Mouse (Mus musculus) hindbrain, embryonic 10.5 days (tissue): ENCODE measurements around the gene Pgrmc2. TPM values are rescaled to one million over a fixed set of nuclear protein-coding genes. Genes with fewer than 3 reads are reported as not detected.
A peak's percentile ranks its signal among the peaks of the same experiment; 100 is the strongest.

ENCODE experiments used
- DNase-seq: peaks from one replicate; pipeline ENCODE4 v3.0.0-alpha.2; 2017; ENCODE audit warnings: low spot score
- H3K27ac ChIP-seq: fragments of 300-500 bp; sonication (generic); 2 replicates; pipeline ENCODE4 v1.5.1; 2016; ENCODE audit warnings: mild to moderate bottlenecking, moderate library complexity
- H3K27me3 ChIP-seq: fragments of 300-500 bp; sonication (generic); 2 replicates; pipeline ENCODE4 v1.6.1; 2016; ENCODE audit warnings: mild to moderate bottlenecking; ENCODE audit not compliant: poor library complexity, insufficient read depth, severe bottlenecking
- H3K36me3 ChIP-seq: fragments of 300-500 bp; sonication (generic); 2 replicates; pipeline ENCODE4 v1.6.1; 2016; ENCODE audit warnings: mild to moderate bottlenecking, moderate library complexity
- H3K4me1 ChIP-seq: fragments of 300-500 bp; sonication (generic); replicated peaks from 2 replicates; pipeline ENCODE4 v1.6.1; 2016; ENCODE audit warnings: mild to moderate bottlenecking
- H3K4me3 ChIP-seq: fragments of 300-500 bp; sonication (generic); 2 replicates; pipeline ENCODE4 v1.5.1; 2016; ENCODE audit warnings: mild to moderate bottlenecking, moderate library complexity
- H3K9me3 ChIP-seq: fragments of 300-500 bp; sonication (generic); 2 replicates; pipeline ENCODE4 v1.6.1; 2016; ENCODE audit warnings: mild to moderate bottlenecking, moderate library complexity
- WGBS: fragments of 180-500 bp; shearing (Covaris S2); methylation state at CpG from one replicate; pipeline ENCODE4 v1.1.7; 2016; 5-methylcytosine and 5-hydroxymethylcytosine counted together
- polyA plus RNA-seq: library from polyadenylated mRNA; unstranded; fragments of >200 nt; fragmentation: Nextera tagmentation; extraction: Ambion mirVana; gene quantifications from 2 replicates; pipeline ENCODE4 v1.2.1, GENCODE M21; 2016

Gene Pgrmc2
- 29.8 and 32.5 TPM in 2 replicates for polyA plus RNA-seq

DNA sequence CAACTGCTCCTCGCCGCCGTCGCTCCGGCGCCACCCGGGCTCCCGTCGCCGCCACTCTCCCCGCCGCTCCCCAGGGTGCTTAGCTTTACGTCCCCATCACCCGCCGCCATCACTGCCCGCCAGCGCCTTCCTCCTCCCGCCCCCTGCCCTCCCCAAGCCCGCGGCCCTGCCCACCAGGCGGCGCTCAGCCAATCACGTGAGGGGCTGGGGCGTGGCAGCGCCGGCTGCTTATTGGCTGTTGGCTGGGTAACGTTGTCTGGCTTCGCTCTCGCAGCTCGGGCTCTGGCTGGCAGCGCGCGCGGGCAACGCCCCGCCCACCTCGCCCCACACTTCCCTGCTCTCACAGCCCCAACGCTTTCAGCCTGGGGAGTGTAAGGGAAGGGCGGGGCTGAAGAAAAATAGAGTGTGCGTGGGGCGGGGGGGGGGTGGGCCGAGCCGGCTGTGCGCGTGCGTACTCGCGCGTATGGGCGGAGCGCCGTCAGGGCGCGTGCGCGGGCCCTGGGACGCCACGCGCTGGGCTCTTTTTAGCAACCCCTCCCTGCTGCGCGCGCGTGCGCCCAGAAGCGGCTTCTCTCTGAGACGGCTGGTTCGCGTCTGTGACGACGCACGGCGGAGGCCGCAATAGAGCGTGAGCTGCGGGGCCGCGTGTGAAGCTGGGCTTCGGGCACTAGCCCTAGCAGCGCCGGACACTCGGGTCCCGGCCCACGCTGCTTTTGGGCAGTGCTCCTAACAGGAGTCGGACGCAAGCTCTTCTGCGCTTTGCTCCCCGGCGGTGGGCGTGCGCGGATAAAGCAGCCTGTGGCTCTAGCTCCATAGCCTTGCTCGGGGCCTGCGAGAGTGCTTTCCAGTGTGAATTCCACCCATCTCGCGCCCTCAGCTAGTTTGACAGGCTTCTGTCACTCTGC lies at the start of gene Pgrmc2:
Gene Pgrmc2, minus strand, starts transcription at position 162 of the 905 bp plus-strand sequence.
- under 1% methylated on average over 95 of the region's 95 CpGs for WGBS

DNA sequence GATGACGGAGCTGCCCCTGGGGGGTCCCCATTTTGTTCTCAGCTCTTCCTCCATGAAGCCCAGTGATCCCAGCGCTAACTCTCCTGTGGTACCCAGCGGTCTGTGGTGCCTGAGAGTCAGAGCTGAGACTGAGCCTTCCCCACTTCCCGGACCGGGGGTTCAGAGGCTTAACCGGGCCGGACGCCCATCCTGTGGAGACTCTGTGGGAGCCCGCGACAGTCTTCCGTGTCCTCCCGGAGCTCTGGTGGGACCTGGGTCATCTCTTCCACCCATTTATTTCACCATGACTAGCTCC lies 41.1 kb upstream of the Pgrmc2 start:
- WGBS = 19% methylated on average over 12 of the region's 12 CpGs

More for the DNA sequence above, at the start of gene Pgrmc2:
- Histone ChIP-seq H3K4me1 (peaks cover 28% of the 10 kb centered on the region), H3K9me3 (no peaks in the 10 kb centered on the region), H3K27ac (peak within 1 kb of the TSS; percentile 94), H3K27me3 (no peaks in the 10 kb centered on the region), H3K4me3 (peak within 1 kb of the TSS; percentile 78), H3K36me3 (0 out of 2 replicates have a peak, but pooled peaks cover 3% of the 10 kb centered on the region)
- DNase-seq = peak; percentile 99

DNA sequence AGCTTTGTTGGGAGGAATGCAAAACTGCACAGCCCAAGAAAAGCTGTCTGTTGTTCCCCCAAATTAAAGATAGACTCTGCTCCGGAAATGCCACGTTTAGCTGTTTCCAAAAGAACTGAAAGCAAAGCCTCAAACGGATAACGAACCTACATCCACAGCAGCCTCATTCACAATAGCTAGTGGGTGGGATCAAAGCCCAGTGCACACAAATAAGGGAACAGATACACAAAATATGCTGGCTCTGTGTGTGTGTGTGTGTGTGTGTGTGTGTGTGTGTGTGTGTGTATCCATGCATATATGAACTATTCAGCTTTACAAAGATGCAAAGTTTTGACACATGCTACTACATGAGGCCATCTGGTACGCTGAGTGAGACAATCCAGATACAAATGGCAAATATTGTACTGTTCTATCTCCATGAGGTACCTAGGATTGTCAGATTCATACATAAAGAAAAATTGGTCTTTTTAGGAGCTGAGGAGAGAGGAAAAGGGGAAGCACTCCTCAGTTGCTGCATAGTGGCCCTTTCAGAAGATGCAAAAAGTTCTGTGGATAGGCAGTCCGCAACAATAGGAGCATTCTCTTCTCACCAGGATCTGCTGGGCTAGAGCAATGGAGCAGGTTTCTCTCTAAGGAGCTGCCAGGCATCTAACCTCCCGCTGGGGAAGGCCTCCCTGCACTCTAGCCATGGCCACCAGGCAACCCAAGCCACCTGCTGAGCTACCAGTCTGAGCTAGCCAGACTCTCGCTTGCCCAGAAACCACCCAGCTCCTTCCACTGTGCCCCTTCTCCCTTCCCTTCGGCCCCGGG lies 40.5 kb upstream of the Pgrmc2 start:
- DNase-seq = peak; percentile 10
- 29% methylated on average over 10 of the region's 10 CpGs for WGBS
- peak overlapping the region; percentile 26; the same call in 1 of the 2 replicates for H3K4me3 ChIP-seq

More for the DNA sequence above, 41.1 kb upstream of the Pgrmc2 start:
- H3K4me1 ChIP-seq = peaks cover 12% of the 10 kb centered on the region
- no peaks in the 10 kb centered on the region for H3K36me3 ChIP-seq
- peaks cover 4% of the 10 kb centered on the region; the same call in 1 of the 2 replicates for H3K27me3 ChIP-seq
- DNase-seq = no peak
- no peaks in the 10 kb centered on the region for H3K9me3 ChIP-seq
- peak overlapping the region; percentile 26; the same call in 1 of the 2 replicates for H3K4me3 ChIP-seq
- peak overlapping the region; percentile 60 for H3K27ac ChIP-seq

DNA sequence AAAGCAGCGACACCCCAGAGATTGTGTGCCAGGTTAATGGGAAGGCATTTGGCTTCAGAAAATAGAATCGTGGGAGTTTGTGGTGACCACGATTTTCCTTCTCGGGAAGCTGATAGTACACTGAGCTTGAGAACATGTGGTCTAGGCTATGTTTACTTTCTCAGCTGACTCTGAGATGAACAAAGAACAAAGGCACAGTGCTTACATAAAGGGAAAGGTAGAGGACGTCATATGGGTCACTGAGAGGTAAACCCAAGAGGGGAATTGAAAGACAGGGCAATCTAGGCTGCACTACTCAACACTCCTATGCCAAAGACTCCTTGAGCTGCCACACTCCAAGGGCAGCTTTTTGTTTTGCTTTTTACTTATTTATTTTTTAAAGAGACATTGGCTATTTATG lies 35.3 kb upstream of the Pgrmc2 start:
- no peak for DNase-seq
- WGBS = 83% methylated on average over 5 of the region's 5 CpGs
- Histone ChIP-seq H3K4me1 (peaks cover 2% of the 10 kb centered on the region), H3K27ac (no peak overlapping the region), H3K4me3 (no peak overlapping the region), H3K9me3 (no peaks in the 10 kb centered on the region), H3K27me3 (no peaks in the 10 kb centered on the region), H3K36me3 (no peaks in the 10 kb centered on the region)

More for the DNA sequence above, 40.5 kb upstream of the Pgrmc2 start:
- Histone ChIP-seq H3K36me3 (no peaks in the 10 kb centered on the region), H3K4me1 (peaks cover 12% of the 10 kb centered on the region), H3K27me3 (peaks cover 4% of the 10 kb centered on the region; the same call in 1 of the 2 replicates), H3K9me3 (no peaks in the 10 kb centered on the region), H3K27ac (peak overlapping the region; percentile 60)

DNA sequence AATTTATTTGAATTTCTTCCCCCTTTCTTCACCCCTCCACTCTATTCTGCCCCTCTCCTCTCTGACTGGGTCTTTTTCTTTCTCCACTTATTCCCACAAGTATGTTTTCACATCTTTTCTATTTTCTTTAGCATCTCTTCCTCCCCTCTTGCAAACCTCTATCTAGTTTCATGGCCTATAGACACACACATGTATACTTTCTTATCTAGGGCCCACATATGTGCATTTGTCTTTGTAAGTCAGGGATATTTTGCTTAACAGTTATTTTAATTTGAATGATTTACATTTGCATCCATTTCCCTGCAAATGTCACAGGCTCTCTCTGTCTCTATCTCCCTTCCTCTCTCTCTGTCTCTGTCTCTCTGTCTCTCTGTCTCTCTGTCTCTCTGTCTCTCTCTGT lies 34.6 kb upstream of the Pgrmc2 start:
- Histone ChIP-seq H3K27ac (no peak overlapping the region), H3K9me3 (no peaks in the 10 kb centered on the region), H3K36me3 (no peaks in the 10 kb centered on the region), H3K4me3 (no peak overlapping the region), H3K27me3 (no peaks in the 10 kb centered on the region), H3K4me1 (no peaks in the 10 kb centered on the region)
- no peak for DNase-seq

DNA sequence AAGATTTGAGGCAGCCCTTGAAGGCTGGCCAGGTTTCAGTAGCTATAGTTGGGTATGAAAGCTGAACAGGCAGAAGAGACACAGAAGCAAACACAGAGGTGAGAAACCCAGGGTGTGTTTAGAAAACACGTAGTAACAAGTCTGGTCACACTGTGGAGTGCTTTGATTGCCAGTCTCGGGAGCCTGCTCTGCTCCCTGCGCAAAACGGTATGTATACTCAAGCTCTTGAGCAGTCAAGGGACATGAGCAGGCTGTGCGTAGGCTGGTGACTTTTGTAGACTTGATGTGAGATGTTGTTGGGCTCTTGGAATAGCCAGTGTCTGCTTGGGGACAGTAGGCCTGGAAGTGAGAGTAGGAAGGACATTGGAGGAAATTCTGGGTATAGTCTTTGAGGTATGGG lies 30.3 kb upstream of the Pgrmc2 start:
- H3K9me3 ChIP-seq = no peaks in the 10 kb centered on the region
- no peak for DNase-seq
- H3K27ac ChIP-seq = no peak overlapping the region
- WGBS = 89% methylated on average over 5 of the region's 5 CpGs
- H3K27me3 ChIP-seq = no peaks in the 10 kb centered on the region
- no peaks in the 10 kb centered on the region for H3K4me1 ChIP-seq
- no peak overlapping the region for H3K4me3 ChIP-seq
- H3K36me3 ChIP-seq = no peaks in the 10 kb centered on the region

DNA sequence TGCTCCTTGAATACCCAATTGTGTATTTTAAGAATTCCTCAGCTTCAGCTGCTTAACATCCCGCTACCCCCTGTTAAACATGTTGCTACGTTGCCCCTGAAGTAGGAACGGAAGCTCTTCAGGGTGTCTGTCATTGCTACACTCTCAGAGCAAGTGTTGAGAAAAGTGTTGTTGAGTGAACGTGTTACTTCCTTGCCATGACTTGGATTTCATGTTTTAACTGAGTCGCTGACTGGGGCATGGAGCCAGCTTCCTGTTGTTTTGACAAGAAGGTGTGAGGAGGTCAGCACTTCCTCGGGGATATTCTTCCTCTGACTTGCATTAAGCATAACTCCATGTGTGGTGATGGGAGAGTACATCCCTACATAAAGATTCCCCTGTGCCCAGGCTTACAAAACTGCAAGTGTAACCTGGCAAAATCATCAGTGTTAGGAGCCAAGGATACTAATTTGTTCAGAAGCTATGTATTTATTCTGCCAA lies 25.5 kb upstream of the Pgrmc2 start:
- peak; percentile 12 for DNase-seq
- H3K9me3 ChIP-seq = no peaks in the 10 kb centered on the region
- no peak overlapping the region for H3K27ac ChIP-seq
- H3K4me3 ChIP-seq = no peak overlapping the region
- no peaks in the 10 kb centered on the region for H3K27me3 ChIP-seq
- no peaks in the 10 kb centered on the region for H3K36me3 ChIP-seq
- 55% methylated on average over 6 of the region's 6 CpGs for WGBS
- H3K4me1 ChIP-seq = 0 out of 2 replicates have a peak, but pooled peaks cover 2% of the 10 kb centered on the region

DNA sequence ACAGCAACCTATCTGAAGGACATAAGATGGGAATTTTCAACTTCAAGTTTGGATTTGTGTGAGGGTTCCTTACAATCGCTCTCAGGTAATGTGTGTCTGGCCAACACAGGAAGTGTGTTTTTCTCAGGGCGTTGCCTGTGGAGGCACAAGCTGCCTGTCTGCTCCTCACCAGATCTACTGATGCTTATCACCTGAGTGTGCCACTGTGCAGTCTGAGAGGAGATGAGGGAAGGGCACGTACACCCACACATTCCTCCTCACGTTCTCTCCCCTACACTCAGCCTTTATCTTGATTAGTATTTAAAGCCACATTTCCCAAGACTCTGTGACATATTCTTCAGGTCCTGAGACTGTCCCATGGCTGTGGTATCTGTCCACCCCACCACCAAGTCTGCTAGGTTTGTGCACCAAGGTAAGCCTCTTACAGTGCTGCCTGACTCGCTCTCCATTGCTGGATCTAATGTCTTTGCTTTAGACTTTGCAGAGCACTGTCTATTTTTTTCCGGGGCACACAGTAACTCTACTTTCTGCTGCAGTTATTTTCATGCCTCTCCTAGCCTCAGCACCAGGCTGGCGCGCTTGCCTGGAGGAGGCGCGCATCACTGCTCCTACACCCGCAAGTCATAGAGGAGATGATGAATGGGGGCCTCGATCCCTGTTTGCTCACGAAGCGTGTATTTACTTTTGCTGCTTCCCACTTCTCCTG lies 24.9 kb upstream of the Pgrmc2 start:
- H3K27ac ChIP-seq = no peak overlapping the region
- H3K27me3 ChIP-seq = no peaks in the 10 kb centered on the region
- no peak for DNase-seq
- 74% methylated on average over 14 of the region's 14 CpGs for WGBS
- no peaks in the 10 kb centered on the region for H3K9me3 ChIP-seq
- H3K4me3 ChIP-seq = no peak overlapping the region
- H3K36me3 ChIP-seq = no peaks in the 10 kb centered on the region
- 0 out of 2 replicates have a peak, but pooled peaks cover 2% of the 10 kb centered on the region for H3K4me1 ChIP-seq

DNA sequence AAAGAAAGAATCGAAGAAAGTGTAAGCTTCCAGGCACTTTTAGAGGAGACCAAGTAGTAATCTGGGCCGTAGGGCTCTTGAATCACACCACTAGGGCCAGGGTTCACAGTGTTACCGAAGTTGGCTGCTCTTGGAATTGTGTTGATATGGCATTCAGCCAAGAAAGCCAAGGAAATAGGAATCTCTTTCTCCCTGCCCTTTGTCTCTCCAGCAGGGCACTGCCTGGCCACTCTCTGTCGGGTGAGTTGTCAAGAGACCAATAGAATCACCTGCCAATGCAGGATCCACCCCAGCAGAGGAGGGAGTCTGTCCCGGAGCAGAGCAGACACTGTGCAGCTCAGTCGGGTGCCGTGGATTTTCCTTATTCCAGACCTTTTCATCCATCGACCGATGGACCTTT lies 19.1 kb upstream of the Pgrmc2 start:
- no peaks in the 10 kb centered on the region for H3K36me3 ChIP-seq
- DNase-seq = no peak
- 0 out of 2 replicates have a peak, but pooled peaks cover 2% of the 10 kb centered on the region for H3K9me3 ChIP-seq
- no peak overlapping the region for H3K27ac ChIP-seq
- 89% methylated on average over 9 of the region's 9 CpGs for WGBS
- no peaks in the 10 kb centered on the region for H3K4me1 ChIP-seq
- no peak overlapping the region for H3K4me3 ChIP-seq
- no peaks in the 10 kb centered on the region for H3K27me3 ChIP-seq

DNA sequence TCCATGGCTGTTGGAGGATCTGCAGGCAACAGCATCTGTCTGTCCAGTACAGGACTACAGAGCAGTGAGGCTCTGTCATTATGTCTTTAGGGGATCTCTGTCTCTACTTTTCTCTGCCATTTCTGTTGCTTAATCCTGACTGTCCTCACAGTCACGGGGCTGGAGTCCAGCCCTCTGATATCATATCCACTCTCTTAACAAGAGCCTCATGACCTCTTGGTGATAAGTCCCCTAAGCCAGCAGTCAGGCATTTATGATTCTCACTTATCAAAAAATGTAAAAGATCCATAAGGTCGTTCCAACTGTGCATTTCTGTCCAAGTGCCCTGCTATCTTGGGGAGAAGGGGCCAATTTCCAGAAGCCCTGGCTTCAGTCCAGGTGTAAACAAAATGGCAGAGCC lies 17.3 kb upstream of the Pgrmc2 start:
- 78% methylated on average over 2 of the region's 2 CpGs for WGBS
- Histone ChIP-seq H3K4me1 (no peaks in the 10 kb centered on the region), H3K27ac (no peak overlapping the region)

DNA sequence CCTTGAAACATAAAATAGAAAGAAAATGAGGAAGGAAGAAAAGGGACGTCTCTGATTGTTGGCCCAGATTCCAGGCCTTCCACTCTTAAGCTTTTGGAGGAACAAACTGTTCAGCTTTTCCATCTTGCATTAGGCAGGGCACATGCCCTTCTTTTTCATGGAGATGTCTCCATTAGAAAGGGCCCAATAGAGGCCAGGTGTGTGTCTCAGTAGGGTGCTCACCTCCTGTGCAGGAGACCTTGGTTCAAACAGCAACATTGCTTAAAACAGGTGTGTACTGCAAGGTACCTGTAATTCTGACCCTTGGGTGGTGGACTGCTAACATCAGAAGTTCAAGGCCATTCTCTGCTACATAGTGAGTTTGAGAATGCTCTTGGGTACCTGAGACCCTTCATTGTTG lies 16.8 kb upstream of the Pgrmc2 start:
- 0 out of 2 replicates have a peak, but pooled peaks cover 2% of the 10 kb centered on the region for H3K9me3 ChIP-seq
- H3K4me1 ChIP-seq = no peaks in the 10 kb centered on the region
- DNase-seq = no peak
- no peaks in the 10 kb centered on the region for H3K36me3 ChIP-seq
- H3K4me3 ChIP-seq = no peak overlapping the region
- no peaks in the 10 kb centered on the region for H3K27me3 ChIP-seq
- H3K27ac ChIP-seq = no peak overlapping the region
- 74% methylated on average over 1 of the region's 1 CpGs for WGBS

More for the DNA sequence above, 17.3 kb upstream of the Pgrmc2 start:
- no peak for DNase-seq
- no peaks in the 10 kb centered on the region for H3K36me3 ChIP-seq
- no peaks in the 10 kb centered on the region for H3K27me3 ChIP-seq
- H3K9me3 ChIP-seq = 0 out of 2 replicates have a peak, but pooled peaks cover 2% of the 10 kb centered on the region
- no peak overlapping the region for H3K4me3 ChIP-seq

DNA sequence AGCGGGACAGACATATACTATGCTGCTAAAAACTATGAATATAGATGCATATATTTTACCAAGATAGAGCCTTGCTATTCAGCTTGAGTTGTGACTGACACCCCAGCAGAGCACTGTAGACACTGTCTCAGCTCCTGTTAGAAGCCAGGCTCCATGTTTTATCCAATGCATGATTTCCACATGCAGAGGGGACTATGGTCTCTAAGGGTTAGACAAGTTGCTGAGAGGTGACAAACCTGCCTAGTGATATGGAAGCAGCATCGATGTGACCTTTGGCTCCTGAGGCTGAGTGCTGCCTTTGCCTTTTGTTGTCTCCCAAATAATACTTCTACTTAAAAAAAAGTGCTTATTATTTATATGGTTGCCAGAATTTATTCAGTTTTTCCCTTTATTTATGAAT lies 10.4 kb upstream of the Pgrmc2 start:
- no peaks in the 10 kb centered on the region for H3K9me3 ChIP-seq
- no peak overlapping the region for H3K4me3 ChIP-seq
- H3K4me1 ChIP-seq = no peaks in the 10 kb centered on the region
- no peak for DNase-seq
- 88% methylated on average over 2 of the region's 2 CpGs for WGBS
- no peak overlapping the region for H3K27ac ChIP-seq
- H3K27me3 ChIP-seq = no peaks in the 10 kb centered on the region
- H3K36me3 ChIP-seq = no peaks in the 10 kb centered on the region
